Mouse (Mus musculus) stomach, postnatal 0 days (tissue): ENCODE measurements around the gene Ldha. TPM values are rescaled to one million over a fixed set of nuclear protein-coding genes. Genes with fewer than 3 reads are reported as not detected.

ENCODE experiments used
- ATAC-seq: fragments of 200-750 bp; cut with Nextera tagmentation; 2 replicates; pipeline ENCODE4 v1.8.0; 2017; ENCODE audit not compliant: low FRiP score, low TSS enrichment
- DNase-seq: peaks from one replicate; pipeline ENCODE4 v3.0.0-alpha.2; 2016; ENCODE audit warnings: low spot score
- H3K27ac ChIP-seq: fragments of 300-500 bp; sonication (generic); replicated peaks from 2 replicates; pipeline ENCODE4 v1.5.1; 2014; ENCODE audit warnings: mild to moderate bottlenecking, control low read depth
- H3K27me3 ChIP-seq: fragments of 300-500 bp; sonication (generic); 2 replicates; pipeline ENCODE4 v1.6.1; 2014; ENCODE audit warnings: low read length; ENCODE audit not compliant: control insufficient read depth, insufficient read depth
- H3K36me3 ChIP-seq: fragments of 300-500 bp; sonication (generic); 2 replicates; pipeline ENCODE4 v1.6.1; 2014; ENCODE audit warnings: low read length, mixed read lengths; ENCODE audit not compliant: control insufficient read depth, insufficient read depth
- H3K4me1 ChIP-seq: fragments of 300-500 bp; sonication (generic); replicated peaks from 2 replicates; pipeline ENCODE4 v1.6.1; 2014; ENCODE audit warnings: antibody characterized with exemption; ENCODE audit not compliant: control insufficient read depth, insufficient read depth
- H3K4me2 ChIP-seq: fragments of 300-500 bp; sonication (generic); replicated peaks from 2 replicates; pipeline ENCODE4 v1.6.1; 2014; ENCODE audit warnings: low read depth, mild to moderate bottlenecking, control low read depth, moderate library complexity
- H3K4me3 ChIP-seq: fragments of 300-500 bp; sonication (generic); 2 replicates; pipeline ENCODE4 v1.5.1; 2014; ENCODE audit warnings: low read depth, low read length, control low read depth
- H3K9ac ChIP-seq: fragments of 300-500 bp; sonication (generic); 2 replicates; pipeline ENCODE4 v1.6.1; 2014; ENCODE audit warnings: mild to moderate bottlenecking, low read length, control low read depth, mixed read lengths
- H3K9me3 ChIP-seq: fragments of 300-500 bp; sonication (generic); 2 replicates; pipeline ENCODE4 v1.6.1; 2016; ENCODE audit warnings: low read length; ENCODE audit not compliant: control insufficient read depth
- CTCF ChIP-seq: IDR thresholded peaks from 2 replicates; pipeline ENCODE4 v1.5.1; 2016; ENCODE audit warnings: antibody characterized with exemption, low read depth, mild to moderate bottlenecking, moderate library complexity
- EP300 ChIP-seq: optimal IDR thresholded peaks from 2 replicates; pipeline ENCODE3; 2016; ENCODE audit warnings: antibody characterized with exemption
- WGBS: fragments of 180-500 bp; shearing (Covaris S2); extraction: QIAGEN DNeasy Blood & Tissue Kit; methylation state at CpG from one replicate; pipeline ENCODE4 v1.1.7; 2014; 5-methylcytosine and 5-hydroxymethylcytosine counted together
- polyA plus RNA-seq: library from polyadenylated mRNA; unstranded; fragments of >200 nt; fragmentation: Nextera tagmentation; extraction: Ambion mirVana; gene quantifications from 2 replicates; pipeline ENCODE4 v1.2.1, GENCODE M21; 2015

The Ldha gene
- polyA plus RNA-seq, 1 experiment from 2014 or later = 816 TPM

DNA sequence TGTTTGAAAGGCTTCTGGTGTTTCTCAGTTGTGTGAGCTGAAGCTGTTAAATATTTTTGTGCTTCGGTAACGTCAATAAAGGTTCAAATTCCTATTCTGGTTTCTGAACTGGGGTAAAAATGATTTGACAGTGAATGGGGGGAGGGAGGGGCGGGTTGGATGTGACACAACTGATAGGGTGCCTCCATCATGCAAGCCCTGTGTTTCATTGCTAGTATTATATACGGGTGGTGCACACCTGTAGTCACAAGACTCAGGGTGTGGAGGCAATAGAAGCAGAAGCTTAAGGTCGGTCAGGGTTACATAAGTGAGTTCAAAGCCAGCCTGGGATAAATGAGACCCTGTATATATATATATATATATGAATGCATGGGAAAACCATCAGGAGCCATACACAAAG lies 1.4 kb upstream of the Ldha start:
- no peaks in the 10 kb centered on the region for H3K27me3 ChIP-seq
- peaks cover under 1% of the 10 kb centered on the region; the same call in 1 of the 2 replicates for H3K4me1 ChIP-seq
- ATAC-seq = no peak
- H3K9me3 ChIP-seq = no peaks in the 10 kb centered on the region
- no peak overlapping the region for H3K9ac ChIP-seq
- H3K27ac ChIP-seq = peak overlapping the region; percentile 92
- H3K4me3 ChIP-seq = no peak overlapping the region
- no peaks in the 10 kb centered on the region for H3K36me3 ChIP-seq
- no peak for DNase-seq
- TF ChIP-seq CTCF = no peak
- no peak for TF ChIP-seq EP300
- H3K4me2 ChIP-seq = no peak overlapping the region
- WGBS = 49% methylated on average over 5 of the region's 5 CpGs

DNA sequence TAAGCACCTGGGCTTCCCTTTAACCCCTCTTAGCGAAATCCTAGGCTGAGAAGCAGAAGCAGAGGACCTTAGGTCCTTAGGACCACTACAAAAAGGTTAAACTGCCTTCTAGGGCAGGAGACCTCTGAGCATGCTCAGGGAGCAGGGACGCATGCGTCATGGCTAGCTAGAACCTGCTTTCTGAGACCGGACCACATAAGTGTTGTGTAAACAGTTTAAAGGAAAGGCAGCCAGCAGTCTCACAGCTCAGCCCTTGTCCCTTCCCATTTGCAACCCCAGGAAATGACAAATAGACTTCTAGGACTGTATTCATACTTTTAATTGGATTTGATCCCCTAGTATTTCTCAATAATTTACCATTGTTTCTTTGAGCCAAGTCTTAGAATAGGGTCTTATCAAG lies 949 bp upstream of the Ldha start:
- WGBS = 32% methylated on average over 4 of the region's 4 CpGs
- peaks cover 5% of the 10 kb centered on the region; the same call in 1 of the 2 replicates for H3K4me1 ChIP-seq
- H3K27me3 ChIP-seq = no peaks in the 10 kb centered on the region
- H3K4me2 ChIP-seq = no peak overlapping the region
- ATAC-seq = peak; percentile 56
- H3K27ac ChIP-seq = peak overlapping the region; percentile 92
- H3K36me3 ChIP-seq = no peaks in the 10 kb centered on the region
- DNase-seq = peak; percentile 56
- TF ChIP-seq EP300 (no peak), CTCF (no peak)
- H3K9me3 ChIP-seq = no peaks in the 10 kb centered on the region
- H3K4me3 ChIP-seq = no peak overlapping the region
- no peak overlapping the region for H3K9ac ChIP-seq

DNA sequence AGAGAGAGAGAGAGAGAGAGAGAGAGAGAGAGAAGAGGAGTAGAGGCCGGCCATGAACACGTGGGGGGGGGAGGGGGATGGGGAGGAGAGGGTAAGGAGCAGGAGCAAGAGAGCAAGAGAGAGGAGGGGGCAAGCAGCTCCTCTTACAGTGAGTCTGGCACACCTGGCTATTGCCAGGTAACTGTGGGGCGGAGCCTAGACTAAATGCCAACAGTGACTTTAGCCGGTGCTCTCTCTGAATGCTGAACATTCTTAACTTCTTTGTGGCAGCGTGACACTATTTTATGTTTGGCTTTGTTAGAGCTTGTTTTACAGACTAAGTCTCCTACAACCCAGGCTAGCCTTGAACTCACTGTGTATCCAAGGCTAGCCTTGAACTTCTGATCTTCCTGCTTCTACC lies 1.0 kb downstream of the Ldha start:
- no peak for ATAC-seq
- no peak for TF ChIP-seq CTCF
- TF ChIP-seq EP300 = no peak
- no peak for DNase-seq
- no peaks in the 10 kb centered on the region for H3K9me3 ChIP-seq
- H3K4me1 ChIP-seq = peaks cover 5% of the 10 kb centered on the region; the same call in 1 of the 2 replicates
- no peaks in the 10 kb centered on the region for H3K36me3 ChIP-seq
- no peak overlapping the region for H3K4me3 ChIP-seq
- no peak overlapping the region for H3K4me2 ChIP-seq
- H3K27me3 ChIP-seq = no peaks in the 10 kb centered on the region
- no peak overlapping the region for H3K9ac ChIP-seq
- H3K27ac ChIP-seq = no peak overlapping the region
- WGBS = 28% methylated on average over 5 of the region's 5 CpGs

DNA sequence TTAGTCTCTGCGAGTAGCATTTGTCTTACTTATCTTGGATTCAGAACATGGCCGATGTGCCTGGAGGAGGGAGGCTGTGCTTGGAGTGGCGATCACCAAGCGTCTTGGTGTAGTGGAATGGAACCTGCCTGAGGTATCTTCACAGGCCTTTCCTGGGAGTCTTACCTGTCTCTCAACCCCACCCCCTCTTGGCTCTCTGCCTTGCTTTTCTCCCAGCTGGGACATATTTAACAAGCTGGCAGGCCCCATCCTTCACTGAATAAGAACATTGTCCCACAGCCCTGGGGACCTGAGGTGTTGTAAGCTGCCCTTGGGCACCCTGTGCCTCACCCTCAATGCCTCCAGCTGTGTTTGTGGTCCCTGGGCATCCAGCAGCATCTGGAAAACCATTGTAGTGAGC lies 2.3 kb downstream of the Ldha start:
- no peaks in the 10 kb centered on the region for H3K27me3 ChIP-seq
- H3K27ac ChIP-seq = no peak overlapping the region
- H3K4me1 ChIP-seq = peaks cover 5% of the 10 kb centered on the region; the same call in 1 of the 2 replicates
- no peak overlapping the region for H3K4me3 ChIP-seq
- H3K9ac ChIP-seq = no peak overlapping the region
- H3K9me3 ChIP-seq = no peaks in the 10 kb centered on the region
- DNase-seq = no peak
- no peak overlapping the region for H3K4me2 ChIP-seq
- 82% methylated on average over 4 of the region's 4 CpGs for WGBS
- TF ChIP-seq CTCF (no peak), EP300 (no peak)
- H3K36me3 ChIP-seq = 0 out of 2 replicates have a peak, but pooled peaks cover 2% of the 10 kb centered on the region
- ATAC-seq = no peak

DNA sequence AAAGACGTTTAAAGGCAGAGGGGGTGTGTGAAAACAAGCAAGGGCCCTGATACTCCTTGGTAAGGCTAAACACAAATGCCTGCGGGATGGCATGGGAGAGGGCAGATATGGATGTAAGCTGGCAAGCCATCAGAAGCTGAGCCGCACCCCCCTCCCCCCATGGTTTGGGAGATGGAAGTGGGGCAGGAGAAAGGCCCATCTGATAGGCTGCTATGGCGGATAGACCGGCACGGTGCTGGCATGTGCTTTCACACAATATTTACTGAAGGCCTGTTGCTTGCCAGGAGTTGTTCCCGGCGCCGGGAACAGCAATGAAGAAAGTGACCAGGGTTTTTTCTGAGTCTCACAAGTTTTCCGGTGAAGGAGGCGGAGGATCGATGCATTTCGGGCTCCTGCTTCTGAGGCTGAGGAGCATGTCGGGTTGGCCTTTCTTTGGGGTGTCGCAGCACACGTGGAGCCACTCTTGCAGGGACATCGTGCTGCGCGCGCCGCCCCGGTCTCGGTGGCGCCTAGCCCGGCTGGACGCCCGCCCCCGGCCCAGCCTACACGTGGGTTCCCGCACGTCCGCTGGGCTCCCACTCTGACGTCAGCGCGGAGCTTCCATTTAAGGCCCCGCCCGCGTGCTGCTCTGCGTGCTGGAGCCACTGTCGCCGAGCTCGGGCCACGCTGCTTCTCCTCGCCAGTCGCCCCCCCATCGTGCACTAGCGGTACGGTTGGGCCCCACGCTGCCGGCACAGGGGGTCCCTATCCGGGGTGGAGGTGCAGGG lies 4.1 kb downstream of the Ldha start:
- TF ChIP-seq EP300 (no peak), CTCF (no peak)
- no peaks in the 10 kb centered on the region for H3K27me3 ChIP-seq
- peak overlapping the region; percentile 78 for H3K4me3 ChIP-seq
- ATAC-seq = peak; percentile 92
- peak overlapping the region; percentile 84 for H3K9ac ChIP-seq
- peak overlapping the region; percentile 84 for H3K4me2 ChIP-seq
- DNase-seq = peak; percentile 94
- under 1% methylated on average over 51 of the region's 51 CpGs for WGBS
- no peaks in the 10 kb centered on the region for H3K9me3 ChIP-seq
- peak overlapping the region; percentile 94 for H3K27ac ChIP-seq
- H3K4me1 ChIP-seq = peaks cover 5% of the 10 kb centered on the region; the same call in 1 of the 2 replicates
- peaks cover 12% of the 10 kb centered on the region for H3K36me3 ChIP-seq

DNA sequence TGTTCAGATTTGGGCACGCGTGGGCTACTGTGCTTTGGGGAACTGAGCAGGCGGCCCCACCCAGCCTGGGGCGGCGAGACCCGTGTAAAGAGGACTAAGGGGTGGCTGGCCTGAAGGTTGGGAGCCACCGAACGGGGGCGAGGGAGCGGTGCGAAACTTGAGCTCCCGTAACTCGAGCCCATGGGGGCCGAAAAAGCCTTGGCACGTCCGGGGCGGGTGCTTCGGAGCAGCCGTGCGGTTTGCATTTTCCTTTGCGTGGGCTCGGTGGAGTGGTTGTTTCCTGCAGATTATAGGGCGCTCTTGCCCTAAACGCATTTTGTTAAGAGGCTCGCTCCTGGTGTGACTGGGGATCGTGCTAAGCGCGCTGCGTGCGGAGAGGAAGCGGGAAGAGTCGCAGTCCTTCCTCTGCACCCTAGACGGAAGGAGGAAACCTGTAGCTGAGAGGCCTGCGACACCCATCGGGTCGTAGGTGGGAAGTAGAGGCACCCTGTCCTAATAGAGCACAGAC lies 4.8 kb downstream of the Ldha start:
- H3K4me3 ChIP-seq = peak overlapping the region; percentile 78
- H3K4me2 ChIP-seq = peak overlapping the region; percentile 84
- peak; percentile 11; the same call in 1 of the 2 replicates for ATAC-seq
- 1% methylated on average over 36 of the region's 36 CpGs for WGBS
- H3K4me1 ChIP-seq = peaks cover 5% of the 10 kb centered on the region; the same call in 1 of the 2 replicates
- H3K27ac ChIP-seq = peak overlapping the region; percentile 94
- peak overlapping the region; percentile 84 for H3K9ac ChIP-seq
- peaks cover 12% of the 10 kb centered on the region for H3K36me3 ChIP-seq
- no peak for TF ChIP-seq CTCF
- TF ChIP-seq EP300 = no peak
- H3K9me3 ChIP-seq = no peaks in the 10 kb centered on the region
- no peak for DNase-seq
- no peaks in the 10 kb centered on the region for H3K27me3 ChIP-seq
